Mouse (Mus musculus) kidney, adult 2 months (tissue): ENCODE measurements around the gene Bcl6b.

Experiments used
- CTCF ChIP-seq: fragments of 200-500 bp; conservative IDR thresholded peaks from 2 replicates; pipeline ENCODE4 v1.5.1; 2011; ENCODE audit warnings: low read depth, mild to moderate bottlenecking, control low read depth, low read length, moderate library complexity, mixed read lengths; ENCODE audit not compliant: insufficient read depth, insufficient read length
- POLR2A ChIP-seq: fragments of 200-500 bp; IDR thresholded peaks from one replicate; pipeline ENCODE4 v1.6.1; 2011; ENCODE audit warnings: low read depth, low read length, control low read depth

- TF ChIP-seq POLR2A (no peak), CTCF (no peak)
Measured at GRCm38 (mm10) chr11:70213736-70214135, 15.9 kb downstream of the Bcl6b start.
